Mouse (Mus musculus): ENCODE measurements around the gene Prr19. TPM values are rescaled to one million over a fixed set of nuclear protein-coding genes. Genes with fewer than 3 reads are reported as not detected.

Gene Prr19
- total RNA-seq, 2 experiments from 2014 or later, result not detected

- no peak for DNase-seq (ENCODE audit: low spot score)
These were observed 25.5 kb upstream of the Prr19 start for GRCm38 (mm10) chr7:25275555-25276298.

GRCm38 (mm10) chr7:25277405-25277804, 23.8 kb upstream of the Prr19 start:
- DNase-seq (ENCODE audit: low spot score), result no peak

GRCm38 (mm10) chr7:25277998-25278340, 23.2 kb upstream of the Prr19 start:
- DNase-seq (ENCODE audit: low spot score), result no peak

GRCm38 (mm10) chr7:25278341-25279075, 22.7 kb upstream of the Prr19 start:
- DNase-seq (ENCODE audit: low spot score), result peak; percentile 70

GRCm38 (mm10) chr7:25279076-25279860, 21.9 kb upstream of the Prr19 start:
- DNase-seq (ENCODE audit: low spot score), result peak; percentile 84

- DNase-seq (ENCODE audit: low spot score), result peak; percentile 52
These were observed 21.1 kb upstream of the Prr19 start for GRCm38 (mm10) chr7:25279861-25280791.

- no peak for DNase-seq (ENCODE audit: low spot score)
These were observed 20.0 kb upstream of the Prr19 start for GRCm38 (mm10) chr7:25281166-25281733.

- DNase-seq (ENCODE audit: low spot score), result peak; percentile 96
These were observed 19.2 kb upstream of the Prr19 start for GRCm38 (mm10) chr7:25281734-25282601.

GRCm38 (mm10) chr7:25282731-25283211, 18.4 kb upstream of the Prr19 start:
- DNase-seq (ENCODE audit: low spot score), result no peak

GRCm38 (mm10) chr7:25283637-25284036, 17.6 kb upstream of the Prr19 start:
- DNase-seq (ENCODE audit: low spot score), result no peak

- DNase-seq (ENCODE audit: low spot score), result no peak
These were observed 17.0 kb upstream of the Prr19 start for GRCm38 (mm10) chr7:25284171-25284570.

- no peak for DNase-seq (ENCODE audit: low spot score)
These were observed 16.4 kb upstream of the Prr19 start for GRCm38 (mm10) chr7:25284766-25285165.

GRCm38 (mm10) chr7:25285511-25286238, 15.5 kb upstream of the Prr19 start:
- no peak for DNase-seq (ENCODE audit: low spot score)

GRCm38 (mm10) chr7:25286989-25287388, 14.2 kb upstream of the Prr19 start:
- DNase-seq (ENCODE audit: low spot score), result no peak

GRCm38 (mm10) chr7:25288011-25288410, 13.2 kb upstream of the Prr19 start:
- DNase-seq (ENCODE audit: low spot score), result no peak

GRCm38 (mm10) chr7:25288721-25289120, 12.5 kb upstream of the Prr19 start:
- no peak for DNase-seq (ENCODE audit: low spot score)

- DNase-seq (ENCODE audit: low spot score), result no peak
These were observed 11.3 kb upstream of the Prr19 start for GRCm38 (mm10) chr7:25289925-25290324.

GRCm38 (mm10) chr7:25290463-25290862, 10.7 kb upstream of the Prr19 start:
- DNase-seq (ENCODE audit: low spot score), result no peak

- no peak for DNase-seq (ENCODE audit: low spot score)
These were observed 10.3 kb upstream of the Prr19 start for GRCm38 (mm10) chr7:25290911-25291310.
